Mouse (Mus musculus) spleen, postnatal 4 days (tissue): ENCODE results near the gene Cyfip1.
"Not testable (repeated sequence)": the region's sequence is repeated elsewhere in the genome, so short reads cannot be mapped to it uniquely, and the experiment has no call there.

Experiments
- DNase-seq, 2 experiments: peaks; one replicate each; pipeline ENCODE4 v3.0.0; 2022; ENCODE audit warnings: low spot score in 2 of 2

The Cyfip1 gene

DNA sequence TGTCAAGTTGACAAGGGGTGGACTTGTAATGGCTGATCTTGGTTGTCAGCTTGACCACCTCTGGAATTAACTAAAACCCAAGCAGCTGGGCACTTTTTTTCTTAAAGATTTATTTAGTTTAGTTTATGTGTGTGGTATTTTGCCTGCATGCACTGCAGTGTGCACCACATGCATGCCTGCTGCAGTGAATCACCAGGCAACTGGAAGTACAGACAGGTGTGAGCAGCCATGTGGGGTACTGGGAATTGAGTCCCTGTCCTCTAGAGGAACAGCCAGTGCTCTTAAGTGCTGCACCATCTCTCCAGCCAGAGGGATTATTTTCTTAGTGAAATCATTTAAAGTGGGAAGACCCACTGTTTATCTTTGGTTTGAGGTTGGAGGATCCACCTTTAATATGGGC is 23.5 kb downstream of the Cyfip1 start:
- DNase-seq = no peak

DNA sequence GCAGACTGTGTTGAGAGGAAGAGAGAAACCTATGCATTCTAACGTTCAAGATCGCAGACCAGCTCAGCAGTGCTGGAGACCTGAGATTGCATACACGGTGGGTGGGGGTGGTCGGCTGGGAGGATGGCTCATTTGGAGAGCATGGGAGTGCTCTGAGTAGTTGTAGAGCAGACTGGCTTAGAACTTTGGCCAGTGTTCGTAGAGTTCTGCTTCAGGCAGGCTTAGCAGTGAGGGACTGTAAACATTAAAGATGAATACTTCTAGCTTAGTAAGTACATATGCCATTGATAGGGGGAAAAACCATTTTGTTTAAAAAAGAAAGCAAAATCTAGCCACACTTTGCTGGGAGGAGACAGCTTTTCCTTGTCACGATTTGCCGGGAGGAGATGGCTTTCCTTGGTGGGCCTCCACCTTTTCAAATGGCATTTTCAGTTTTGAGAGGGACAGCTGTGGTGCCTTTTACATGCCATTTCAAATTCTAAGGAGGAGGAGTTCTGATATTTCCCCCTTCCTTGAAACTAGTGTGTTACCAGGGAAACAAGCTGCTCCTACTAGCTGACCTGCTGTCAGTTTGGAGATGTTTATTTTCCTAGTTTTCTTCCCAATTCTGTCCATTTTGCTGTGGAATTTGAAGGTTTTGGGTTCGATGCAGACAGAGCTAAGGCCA is 24.3 kb downstream of the Cyfip1 start:
- DNase-seq = no peak

DNA sequence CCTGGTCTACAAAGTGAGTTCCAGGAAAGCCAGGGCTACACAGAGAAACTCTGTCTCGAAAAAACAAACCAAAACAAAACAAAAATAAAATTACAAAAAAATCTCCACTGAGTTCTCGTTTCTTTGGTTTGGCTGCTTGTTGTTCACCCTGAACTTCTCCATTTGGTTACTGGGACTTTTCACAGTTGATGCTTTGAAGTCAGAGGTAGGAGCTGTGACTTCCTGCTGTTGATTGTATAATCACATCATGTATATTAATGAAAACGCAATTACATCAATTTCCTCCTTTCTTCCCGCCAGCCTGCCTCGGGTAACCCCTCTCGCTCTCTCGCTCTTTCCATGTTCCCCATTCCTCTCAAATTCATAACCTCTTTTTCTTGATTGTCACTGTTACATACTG is 26.7 kb downstream of the Cyfip1 start:
- DNase-seq = no peak

DNA sequence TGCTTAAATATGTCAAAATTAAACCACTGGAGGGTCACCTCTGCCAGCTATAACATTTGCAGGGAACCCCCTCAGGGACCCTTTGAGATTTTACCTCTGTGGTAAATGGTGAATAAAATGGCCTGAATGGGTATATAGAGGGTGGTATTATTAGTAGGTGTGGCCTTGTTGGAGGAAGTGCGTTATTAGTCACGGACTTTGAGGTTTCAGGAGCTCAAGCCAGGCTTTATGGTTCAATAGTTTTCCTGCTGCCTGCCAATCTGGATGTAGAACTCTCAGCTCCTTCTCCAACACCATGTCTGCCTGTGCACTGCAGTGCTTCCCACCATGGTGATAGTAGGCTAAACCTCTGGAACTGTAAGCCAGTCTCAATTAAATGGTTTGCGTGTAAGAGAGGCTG is 27.7 kb downstream of the Cyfip1 start:
- no peak for DNase-seq

DNA sequence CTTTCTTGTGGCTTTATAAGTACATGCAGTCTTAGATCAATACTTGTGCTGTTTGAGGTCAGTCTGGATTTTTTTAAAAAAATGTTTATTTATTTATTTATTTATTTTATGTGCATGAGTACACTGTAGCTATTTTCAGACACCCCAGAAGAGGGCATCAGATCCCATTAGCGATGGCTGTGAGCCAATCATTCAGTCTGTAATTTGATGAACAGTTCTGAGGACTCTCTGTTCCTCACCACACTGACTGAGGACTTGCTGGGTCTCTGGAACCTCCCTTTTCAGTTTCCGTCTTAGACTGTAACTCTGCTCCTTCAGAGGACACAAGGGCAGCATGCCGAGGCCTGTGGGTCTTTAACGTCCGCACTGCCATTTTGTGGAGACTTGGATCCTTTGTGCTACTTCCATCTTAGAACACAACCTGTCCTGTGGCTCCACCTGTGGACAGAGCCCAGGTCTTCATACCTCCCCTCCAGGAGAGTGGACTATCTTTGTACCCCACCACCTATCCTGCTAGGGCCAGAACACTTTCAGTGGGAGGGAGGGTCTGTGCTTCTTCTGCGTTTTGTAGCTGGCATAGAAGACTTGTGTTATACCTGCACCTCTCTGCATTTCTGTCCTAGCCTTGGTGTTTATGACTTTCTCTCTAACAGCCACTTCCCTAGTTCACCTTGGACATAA is 28.9 kb downstream of the Cyfip1 start:
- no peak for DNase-seq

DNA sequence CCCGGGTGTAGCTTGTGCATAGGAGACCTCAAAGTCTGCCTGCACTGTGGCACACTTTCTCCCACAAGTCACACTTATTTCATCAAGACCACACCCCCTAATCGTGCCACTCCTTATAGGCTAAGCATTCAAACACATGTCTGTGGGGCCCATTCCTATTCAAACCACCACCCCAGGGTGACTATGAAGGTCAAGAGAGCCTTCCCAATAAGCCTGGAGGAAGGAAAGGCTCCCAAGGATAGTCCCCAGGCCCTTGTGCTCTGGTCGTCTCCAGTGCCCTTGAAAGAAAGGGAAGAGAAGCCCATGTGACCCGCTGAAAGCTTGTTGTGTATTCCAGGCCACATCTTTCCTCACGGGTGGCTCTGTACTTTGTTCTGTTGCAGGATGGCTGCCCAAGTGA is 29.9 kb downstream of the Cyfip1 start:
- no peak for DNase-seq

DNA sequence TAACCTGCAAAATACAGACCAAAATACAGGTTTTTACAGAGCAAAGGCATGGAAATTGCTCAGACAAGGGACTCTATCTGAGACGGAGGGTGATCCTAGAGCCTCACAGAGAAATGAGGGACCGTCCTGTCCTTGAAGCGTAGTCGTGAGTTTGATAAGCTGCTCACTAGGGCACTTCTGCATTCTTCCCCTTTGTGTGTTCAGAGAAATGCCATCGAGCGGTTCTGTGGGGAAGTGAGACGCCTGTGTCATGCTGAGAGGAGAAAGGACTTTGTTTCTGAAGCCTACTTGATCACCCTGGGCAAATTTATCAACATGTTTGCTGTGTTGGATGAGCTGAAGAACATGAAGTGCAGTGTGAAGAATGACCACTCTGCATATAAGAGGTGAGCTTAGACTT is 33.2 kb downstream of the Cyfip1 start:
- no peak for DNase-seq

DNA sequence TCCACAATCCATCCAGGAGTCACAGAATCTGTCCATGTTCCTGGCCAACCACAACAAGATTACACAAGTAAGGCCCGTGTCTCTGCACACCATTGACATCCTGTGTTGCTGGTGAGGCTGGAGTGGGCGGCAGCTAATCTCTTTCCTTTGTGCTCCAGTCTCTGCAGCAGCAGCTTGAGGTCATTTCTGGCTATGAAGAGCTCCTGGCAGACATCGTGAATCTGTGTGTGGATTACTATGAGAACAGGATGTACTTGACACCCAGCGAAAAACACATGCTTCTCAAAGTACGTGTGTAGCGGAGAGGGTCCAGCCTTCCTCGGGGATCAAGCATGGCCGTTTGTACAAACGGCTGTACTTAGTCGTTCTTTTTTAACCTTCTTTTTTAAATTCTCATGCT is 36.2 kb downstream of the Cyfip1 start:
- DNase-seq = no peak

DNA sequence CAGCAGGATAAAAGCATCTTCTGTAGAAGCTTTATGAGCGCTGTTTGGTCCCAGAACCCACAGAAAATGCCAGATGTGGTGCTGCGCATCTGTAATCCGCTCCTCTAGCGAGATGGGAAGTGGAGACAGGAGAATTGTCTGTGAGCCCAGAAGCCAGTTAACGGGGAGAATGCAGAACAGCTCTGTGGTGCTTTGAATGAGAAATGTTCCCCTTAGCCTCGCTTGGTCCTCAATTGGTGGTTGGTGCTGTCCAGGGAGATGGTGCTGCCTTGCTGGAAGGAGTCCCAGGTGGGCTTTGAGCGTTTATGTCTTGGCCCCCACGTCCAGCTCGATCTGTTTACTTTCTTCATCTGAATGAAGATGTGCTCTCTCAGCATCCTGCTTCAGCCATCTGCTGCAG is 39.3 kb downstream of the Cyfip1 start:
- no peak for DNase-seq

DNA sequence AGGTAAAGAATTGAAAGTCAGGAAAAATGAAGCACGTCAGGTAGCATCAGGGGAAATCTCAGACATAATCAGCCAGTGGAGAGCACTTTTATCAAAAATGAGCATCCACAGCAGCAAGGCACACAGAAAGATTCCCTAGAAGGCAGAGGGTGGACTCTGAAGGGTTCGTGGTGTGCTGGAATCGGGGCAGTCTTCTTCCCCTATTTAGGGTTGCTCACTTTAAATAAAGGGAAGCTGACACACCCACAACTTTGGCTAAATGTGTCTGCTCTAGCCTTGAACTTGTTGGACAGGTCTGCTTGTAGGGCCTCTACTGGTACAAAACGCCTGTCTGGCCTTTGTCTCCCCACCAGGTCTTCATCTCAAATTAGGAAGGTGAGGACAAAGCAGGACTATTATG is 47.1 kb downstream of the Cyfip1 start:
- no peak for DNase-seq

DNA sequence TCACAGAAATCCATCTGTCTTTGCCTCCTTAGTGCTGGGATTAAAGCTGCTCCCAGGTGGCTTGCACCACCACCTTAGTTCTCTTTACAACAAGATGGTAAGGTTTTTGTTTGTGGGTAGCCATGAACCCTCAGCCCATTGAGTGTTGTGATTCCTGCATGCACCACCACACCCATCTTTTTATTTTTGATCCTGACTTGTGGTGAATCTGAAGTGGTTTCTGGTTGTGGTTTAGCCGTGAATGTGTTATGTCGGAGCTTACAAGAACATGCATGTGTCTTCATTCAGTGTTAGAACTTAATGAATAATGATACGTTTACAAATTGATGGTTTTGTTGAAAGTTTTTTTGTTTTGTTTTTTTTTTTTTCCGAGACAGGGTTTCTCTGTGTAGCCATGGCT is 48.5 kb downstream of the Cyfip1 start:
- DNase-seq = no peak

DNA sequence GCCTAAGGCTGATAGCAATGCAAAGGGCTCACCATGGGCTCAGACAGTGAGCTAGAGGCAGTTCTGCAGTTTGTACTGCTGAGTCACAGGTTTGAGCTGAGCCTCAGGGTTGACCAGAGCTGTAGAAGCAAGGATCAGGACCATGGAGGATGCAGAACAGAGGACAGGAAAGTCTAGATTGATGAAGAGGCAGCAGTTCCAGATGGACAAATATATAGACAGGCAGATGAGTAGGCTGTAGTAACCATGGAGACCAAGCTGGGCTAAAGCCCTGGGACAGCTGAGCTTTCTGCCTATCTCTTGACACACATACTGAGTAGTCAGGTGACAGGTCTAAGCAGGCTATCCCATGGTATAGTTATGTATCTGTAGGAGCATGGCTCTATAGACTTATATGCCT is 49.2 kb downstream of the Cyfip1 start:
- DNase-seq = no peak

DNA sequence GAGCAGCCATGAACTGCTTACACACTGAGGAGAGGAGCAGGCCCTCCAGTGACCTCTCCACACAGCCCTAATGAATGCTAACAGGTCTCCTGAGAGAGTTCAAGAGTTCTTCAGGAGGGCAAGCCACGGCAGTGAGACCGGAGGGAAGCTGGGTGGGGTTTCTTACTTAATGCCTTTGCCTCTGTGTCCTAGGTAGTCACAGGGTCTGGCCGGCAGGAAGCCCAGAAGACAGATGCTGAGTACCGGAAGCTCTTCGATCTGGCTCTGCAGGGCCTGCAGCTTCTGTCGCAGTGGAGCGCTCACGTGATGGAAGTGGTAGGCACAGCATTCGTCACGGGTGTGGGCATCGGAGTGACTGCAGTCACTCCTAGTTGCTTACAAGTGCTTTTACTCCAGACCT is 50.3 kb downstream of the Cyfip1 start:
- no peak for DNase-seq

DNA sequence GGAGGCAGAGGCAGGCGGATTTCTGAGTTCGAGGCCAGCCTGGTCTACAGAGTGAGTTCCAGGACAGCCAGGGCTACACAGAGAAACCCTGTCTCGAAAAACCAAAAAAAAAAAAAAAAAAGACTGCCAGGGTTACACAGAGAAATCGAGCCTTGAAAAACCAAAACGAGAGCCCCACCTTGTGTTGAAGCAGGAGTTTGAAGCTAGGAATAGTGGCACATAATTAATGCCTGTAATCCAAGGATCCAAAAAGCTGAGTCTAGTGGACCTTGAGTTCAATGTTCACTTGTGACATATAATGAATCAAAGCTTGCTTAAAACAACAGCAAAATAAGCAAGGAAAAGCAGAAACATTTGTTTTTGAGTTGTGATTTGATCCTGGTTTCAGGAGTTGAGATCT is 62.2 kb downstream of the Cyfip1 start:
- no peak for DNase-seq

DNA sequence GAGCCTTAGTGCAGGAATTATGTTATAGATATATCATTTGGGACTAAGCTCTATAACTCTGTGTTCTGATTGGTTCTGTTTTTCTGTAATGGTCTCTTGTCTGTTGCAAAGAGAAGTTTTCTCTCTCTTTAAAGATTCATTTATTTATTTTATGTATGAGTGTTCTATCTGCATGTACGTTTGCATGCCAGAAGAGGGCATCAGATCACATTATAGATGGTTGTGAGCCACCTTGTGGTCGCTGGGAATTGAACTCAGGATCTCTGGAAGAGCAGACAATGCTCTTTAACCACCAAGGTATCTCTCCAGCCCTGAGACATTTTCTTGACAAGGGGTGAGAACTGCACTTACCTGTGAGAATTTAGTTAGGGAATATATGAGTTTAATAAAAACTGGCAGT is 63.9 kb downstream of the Cyfip1 start:
- DNase-seq = no peak

DNA sequence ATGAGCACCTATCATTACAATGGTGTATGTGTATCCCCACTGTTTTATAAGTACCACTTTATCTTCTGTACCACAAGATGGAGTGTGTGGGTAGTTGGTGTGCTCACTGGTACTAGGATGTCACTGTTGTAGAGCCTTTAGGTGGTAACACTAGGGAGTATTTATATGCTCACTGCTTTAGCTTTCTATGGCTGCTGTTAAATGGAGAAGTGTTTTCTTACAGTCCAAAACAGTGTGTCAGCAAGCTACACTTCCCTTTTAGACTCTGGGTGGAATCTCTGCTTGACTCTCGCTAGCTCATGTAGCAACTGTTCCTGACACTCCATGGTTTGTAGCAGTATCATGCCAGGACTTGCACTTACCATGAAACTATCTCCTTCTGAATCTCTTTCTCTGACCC is 68.0 kb downstream of the Cyfip1 start:
- DNase-seq = no peak

DNA sequence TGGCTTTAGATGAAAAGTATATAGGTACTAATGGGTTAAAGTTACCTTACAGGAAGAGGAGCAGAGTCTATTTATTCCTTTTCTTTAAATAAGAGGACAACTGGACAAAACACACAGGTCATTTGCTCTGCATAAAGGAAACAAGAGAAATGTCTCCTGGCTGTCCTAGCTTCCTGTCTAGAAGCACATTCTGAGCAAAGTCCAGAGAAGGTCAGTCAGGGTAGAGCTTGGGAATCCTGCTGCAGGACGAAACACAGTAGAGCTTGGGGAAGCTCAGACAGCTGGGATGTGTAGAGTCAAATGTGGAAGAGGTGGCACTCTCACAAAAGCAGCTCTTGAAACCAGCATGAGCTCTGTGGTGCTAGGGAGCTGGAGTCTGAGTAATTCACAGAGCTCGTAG is 68.8 kb downstream of the Cyfip1 start:
- no peak for DNase-seq

DNA sequence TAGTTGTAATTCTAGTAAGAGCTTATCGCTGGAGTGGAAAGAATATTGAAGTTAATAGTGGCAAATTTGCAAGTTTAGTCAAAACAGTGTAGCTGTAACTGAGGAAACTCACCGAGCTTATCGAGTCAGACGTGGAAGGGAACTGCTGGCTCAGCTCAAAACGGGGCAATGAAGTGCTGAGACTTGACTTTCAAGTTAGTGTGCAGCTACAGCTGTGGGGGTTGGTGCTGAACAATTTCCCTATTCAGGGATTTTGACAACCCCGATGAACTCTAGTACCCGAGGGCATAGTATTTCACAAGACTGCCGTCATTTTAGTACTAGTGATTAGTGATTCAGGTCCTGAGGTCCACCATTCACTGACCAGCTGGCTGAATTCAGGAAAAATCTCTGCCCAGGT is 69.8 kb downstream of the Cyfip1 start:
- no peak for DNase-seq

DNA sequence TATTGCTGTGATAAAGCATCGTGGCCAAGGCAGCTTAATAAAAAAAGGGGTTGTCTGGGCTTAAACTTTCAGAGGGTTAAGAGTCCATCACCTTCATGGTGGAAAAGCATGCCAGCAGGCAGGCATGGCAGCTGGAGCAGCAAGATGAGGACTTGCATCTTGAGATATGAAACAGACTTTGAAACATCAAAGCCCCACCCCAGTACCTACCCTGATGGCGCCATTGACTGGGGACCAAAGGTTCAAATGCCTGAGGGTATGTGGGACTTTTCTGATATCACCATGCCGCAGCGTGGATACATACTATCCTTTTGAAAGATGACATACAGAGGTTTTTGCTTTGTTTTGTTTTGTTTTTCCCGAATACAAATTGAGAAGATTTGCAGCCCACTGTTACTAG is 70.6 kb downstream of the Cyfip1 start:
- DNase-seq = no peak

DNA sequence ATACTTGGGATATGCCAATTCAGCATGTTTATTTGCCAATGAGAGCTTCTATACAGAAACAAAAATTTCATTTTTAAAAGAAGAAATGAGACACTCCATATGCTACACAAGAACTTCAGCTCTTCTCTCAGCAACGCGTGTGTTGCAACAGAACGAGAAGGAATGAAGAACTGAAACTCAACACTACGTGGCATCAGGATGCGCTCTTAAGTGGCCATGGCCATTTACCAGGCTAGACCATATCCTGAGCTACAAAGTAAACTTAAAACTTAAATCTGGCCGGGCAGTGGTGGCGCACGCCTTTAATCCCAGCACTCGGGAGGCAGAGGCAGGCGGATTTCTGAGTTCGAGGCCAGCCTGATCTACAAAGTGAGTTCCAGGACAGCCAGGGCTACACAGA is 76.8 kb downstream of the Cyfip1 start:
- DNase-seq = not testable (repeated sequence)

DNA sequence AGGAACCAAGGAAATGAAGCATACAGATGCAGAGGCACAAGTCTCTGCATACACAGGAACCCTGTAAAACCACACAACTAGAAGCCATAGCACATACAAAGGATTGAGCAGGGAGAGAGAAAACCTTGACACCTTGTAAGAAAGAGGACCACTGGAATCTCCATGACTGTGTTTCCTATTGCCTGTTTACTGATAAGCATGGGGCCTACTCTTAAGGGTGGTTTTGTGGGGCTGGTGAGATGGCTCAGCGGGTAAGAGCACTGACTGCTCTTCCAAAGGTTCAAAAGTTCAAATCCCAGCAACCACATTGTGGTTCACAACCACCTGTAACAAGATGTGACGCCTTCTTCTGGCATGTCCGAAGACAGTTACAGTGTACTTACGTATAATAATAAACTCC is 85.7 kb downstream of the Cyfip1 start:
- no peak for DNase-seq

DNA sequence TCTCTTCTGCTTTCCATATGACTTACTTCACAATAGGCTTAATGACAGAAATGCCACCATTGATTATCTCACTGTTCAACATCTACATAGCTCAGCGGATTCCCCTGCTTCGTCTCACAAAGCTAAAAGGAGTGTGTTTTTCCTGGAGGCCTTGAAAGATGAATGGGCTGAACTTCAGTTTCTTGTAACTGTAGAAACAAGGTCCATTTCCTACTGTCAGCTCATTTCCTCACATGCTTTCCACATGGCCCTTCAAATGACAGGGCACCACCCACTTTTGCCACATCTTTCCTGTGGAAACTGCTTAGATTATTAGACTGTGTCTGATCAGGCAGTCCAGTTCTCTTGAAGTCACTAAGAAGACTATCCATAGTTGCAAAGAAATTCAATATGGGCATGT is 87.1 kb downstream of the Cyfip1 start:
- DNase-seq = no peak

DNA sequence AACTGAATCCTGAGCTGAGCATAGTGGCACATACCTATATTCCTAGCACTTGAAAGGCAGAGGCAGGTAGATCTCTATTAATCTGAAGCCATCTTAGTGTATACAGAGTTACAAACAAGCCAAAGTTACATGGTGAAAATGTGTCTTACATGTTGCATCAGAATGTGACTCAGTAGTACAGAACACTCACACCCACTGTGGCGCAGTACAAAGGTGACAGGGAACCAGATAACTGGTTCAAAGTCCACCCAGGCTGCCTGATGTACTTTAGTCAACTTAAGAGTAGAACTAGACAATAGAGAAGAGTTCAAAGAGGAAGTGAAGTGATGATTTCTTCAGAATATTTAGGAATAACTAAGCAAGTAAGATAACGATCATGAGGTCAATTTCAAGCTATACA is 93.5 kb downstream of the Cyfip1 start:
- no peak for DNase-seq

DNA sequence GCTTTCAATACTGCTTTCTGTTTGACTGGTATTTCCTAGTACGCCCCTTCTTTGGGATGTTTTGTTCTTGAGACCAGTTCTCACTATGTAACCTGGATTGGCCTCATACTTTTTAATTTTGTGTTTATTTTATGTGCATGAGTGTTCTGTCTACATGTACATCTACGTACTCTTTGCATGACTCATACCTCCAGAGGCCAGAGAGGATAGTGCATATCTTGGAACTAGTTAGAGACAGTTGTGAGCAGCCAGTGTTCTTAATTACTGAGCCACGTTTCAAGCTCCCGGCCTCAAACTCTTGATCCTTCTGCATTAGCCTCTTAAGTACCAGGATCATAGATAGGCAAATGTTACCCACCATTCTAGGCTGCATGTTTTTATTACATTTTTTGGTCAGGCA is 96.8 kb downstream of the Cyfip1 start:
- no peak for DNase-seq
